Mouse (Mus musculus) lung, embryonic 16.5 days (tissue): Measurements from ENCODE around the gene Lyl1. TPM values are rescaled to one million over a fixed set of nuclear protein-coding genes. Genes with fewer than 3 reads are reported as not detected.
A peak's percentile ranks its signal among the peaks of the same experiment; 100 is the strongest.

ENCODE experiments used
- ATAC-seq: fragments of 200-750 bp; cut with Nextera tagmentation; 2 replicates; pipeline ENCODE4 v1.8.0; 2017; ENCODE audit warnings: low read depth, mild to moderate bottlenecking, moderate library complexity
- H3K27ac ChIP-seq: fragments of 300-500 bp; sonication (generic); 2 replicates; pipeline ENCODE4 v1.5.1; 2014; ENCODE audit warnings: mild to moderate bottlenecking, control low read depth, low read length
- H3K27me3 ChIP-seq: fragments of 300-500 bp; sonication (generic); 2 replicates; pipeline ENCODE4 v1.6.1; 2014; ENCODE audit warnings: low read depth, low read length, mixed read lengths; ENCODE audit not compliant: control insufficient read depth, insufficient read depth
- H3K36me3 ChIP-seq: fragments of 300-500 bp; sonication (generic); 2 replicates; pipeline ENCODE4 v1.6.1; 2014; ENCODE audit warnings: low read length; ENCODE audit not compliant: control insufficient read depth, insufficient read depth
- H3K4me1 ChIP-seq: fragments of 300-500 bp; sonication (generic); replicated peaks from 2 replicates; pipeline ENCODE4 v1.6.1; 2014; ENCODE audit warnings: low read length, mixed read lengths; ENCODE audit not compliant: control insufficient read depth, insufficient read depth
- H3K4me2 ChIP-seq: fragments of 300-500 bp; sonication (generic); 2 replicates; pipeline ENCODE4 v1.6.1; 2014; ENCODE audit warnings: low read depth, low read length, control low read depth
- H3K4me3 ChIP-seq: fragments of 300-500 bp; sonication (generic); 2 replicates; pipeline ENCODE4 v1.5.1; 2014; ENCODE audit warnings: mild to moderate bottlenecking, low read length, control low read depth
- H3K9ac ChIP-seq: fragments of 300-500 bp; sonication (generic); 2 replicates; pipeline ENCODE4 v1.6.1; 2014; ENCODE audit warnings: low read length, control low read depth
- H3K9me3 ChIP-seq: fragments of 300-500 bp; sonication (generic); 2 replicates; pipeline ENCODE4 v1.6.1; 2016; ENCODE audit warnings: low read length; ENCODE audit not compliant: control insufficient read depth
- WGBS: fragments of 180-500 bp; shearing (Covaris S2); extraction: QIAGEN DNeasy Blood & Tissue Kit; methylation state at CpG from one replicate; pipeline ENCODE4 v1.1.7; 2014; 5-methylcytosine and 5-hydroxymethylcytosine counted together
- polyA plus RNA-seq: library from polyadenylated mRNA; unstranded; fragments of >200 nt; fragmentation: Nextera tagmentation; extraction: Ambion mirVana; gene quantifications from 2 replicates; pipeline ENCODE4 v1.2.1, GENCODE M21; 2015

The Lyl1 gene
- polyA plus RNA-seq, 1 experiment from 2014 or later = 12.5 TPM

DNA sequence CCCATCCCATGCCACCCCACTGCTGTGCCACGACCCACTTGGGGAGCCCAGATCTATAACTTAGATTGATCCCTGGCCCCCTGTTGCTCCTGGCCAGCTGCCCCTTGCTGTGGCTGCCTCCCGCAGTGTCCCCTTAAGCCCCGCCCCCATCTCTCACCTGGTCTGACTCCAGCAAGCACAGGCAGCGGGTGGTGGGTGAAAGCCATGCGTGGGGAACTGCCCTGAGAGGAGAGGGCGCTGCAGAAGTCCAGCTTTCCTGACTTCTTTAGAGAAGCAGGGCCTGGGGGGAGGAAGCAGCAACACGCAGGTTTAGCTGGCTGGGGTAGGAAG lies 22.3 kb downstream of the Lyl1 start:
- ATAC-seq = no peak
- Histone ChIP-seq H3K9ac (peak overlapping the region; percentile 48), H3K36me3 (peaks cover 35% of the 10 kb centered on the region), H3K4me1 (peaks cover 64% of the 10 kb centered on the region), H3K4me3 (no peak overlapping the region), H3K27me3 (no peaks in the 10 kb centered on the region), H3K27ac (peak overlapping the region; percentile 96), H3K9me3 (no peaks in the 10 kb centered on the region), H3K4me2 (peak overlapping the region; percentile 9)
- 11% methylated on average over 7 of the region's 7 CpGs for WGBS

DNA sequence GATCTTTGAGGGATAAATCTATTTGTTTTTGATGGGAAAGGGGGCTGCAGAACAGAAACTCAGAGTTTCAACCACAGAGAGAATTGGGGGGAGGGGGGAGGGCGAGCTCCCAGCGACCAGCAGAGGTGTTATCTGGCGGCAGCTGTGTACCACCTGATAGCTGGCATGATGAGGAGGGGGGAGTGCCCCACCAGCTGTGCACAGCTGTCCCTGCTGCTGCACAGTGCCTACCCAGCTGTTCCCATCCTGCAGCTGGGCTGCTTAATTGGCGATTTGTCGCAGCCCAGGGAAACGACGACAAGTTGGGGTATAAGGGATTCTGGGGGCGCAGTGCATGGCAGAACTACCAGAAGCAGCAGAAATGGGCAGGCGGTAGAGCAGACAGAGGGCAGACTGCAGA lies 23.4 kb downstream of the Lyl1 start:
- H3K9ac ChIP-seq = peak overlapping the region; percentile 25; the same call in 1 of the 2 replicates
- WGBS = 58% methylated on average over 9 of the region's 9 CpGs

GRCm38 (mm10) chr8:84725246-84725940 lies 24.1 kb downstream of the Lyl1 start:
- 49% methylated on average over 10 of the region's 10 CpGs for WGBS
- no peak for ATAC-seq
- Histone ChIP-seq H3K36me3 (peaks cover 24% of the 10 kb centered on the region), H3K9ac (peak overlapping the region; percentile 40), H3K9me3 (no peaks in the 10 kb centered on the region), H3K4me3 (no peak overlapping the region), H3K27ac (peak overlapping the region; percentile 74), H3K4me2 (no peak overlapping the region), H3K4me1 (peaks cover 77% of the 10 kb centered on the region), H3K27me3 (no peaks in the 10 kb centered on the region)

More for the DNA sequence above, 23.4 kb downstream of the Lyl1 start:
- Histone ChIP-seq H3K9me3 (no peaks in the 10 kb centered on the region), H3K4me2 (no peak overlapping the region), H3K27me3 (no peaks in the 10 kb centered on the region), H3K27ac (peak overlapping the region; percentile 96), H3K4me1 (peaks cover 69% of the 10 kb centered on the region), H3K4me3 (no peak overlapping the region), H3K36me3 (peaks cover 28% of the 10 kb centered on the region)
- ATAC-seq = no peak

- H3K36me3 ChIP-seq = peaks cover 24% of the 10 kb centered on the region
- ATAC-seq = no peak
- H3K9me3 ChIP-seq = no peaks in the 10 kb centered on the region
- WGBS = 26% methylated on average over 3 of the region's 3 CpGs
- H3K4me1 ChIP-seq = peaks cover 82% of the 10 kb centered on the region
- H3K4me3 ChIP-seq = no peak overlapping the region
- H3K9ac ChIP-seq = peak overlapping the region; percentile 40
- H3K4me2 ChIP-seq = no peak overlapping the region
- H3K27ac ChIP-seq = peak overlapping the region; percentile 74
- H3K27me3 ChIP-seq = no peaks in the 10 kb centered on the region
Measured at GRCm38 (mm10) chr8:84725941-84726259, 24.6 kb downstream of the Lyl1 start.

GRCm38 (mm10) chr8:84728474-84728873 lies 27.2 kb downstream of the Lyl1 start:
- ATAC-seq = 0 out of 2 replicates have a peak, but pooled peaks have one; percentile 3
- 51% methylated on average over 3 of the region's 3 CpGs for WGBS
- Histone ChIP-seq H3K9ac (no peak overlapping the region), H3K4me1 (peaks cover 88% of the 10 kb centered on the region), H3K27ac (0 out of 2 replicates have a peak overlapping the region, but pooled peaks have one; percentile 0), H3K27me3 (no peaks in the 10 kb centered on the region), H3K4me2 (no peak overlapping the region), H3K36me3 (peaks cover 14% of the 10 kb centered on the region), H3K9me3 (no peaks in the 10 kb centered on the region), H3K4me3 (no peak overlapping the region)

DNA sequence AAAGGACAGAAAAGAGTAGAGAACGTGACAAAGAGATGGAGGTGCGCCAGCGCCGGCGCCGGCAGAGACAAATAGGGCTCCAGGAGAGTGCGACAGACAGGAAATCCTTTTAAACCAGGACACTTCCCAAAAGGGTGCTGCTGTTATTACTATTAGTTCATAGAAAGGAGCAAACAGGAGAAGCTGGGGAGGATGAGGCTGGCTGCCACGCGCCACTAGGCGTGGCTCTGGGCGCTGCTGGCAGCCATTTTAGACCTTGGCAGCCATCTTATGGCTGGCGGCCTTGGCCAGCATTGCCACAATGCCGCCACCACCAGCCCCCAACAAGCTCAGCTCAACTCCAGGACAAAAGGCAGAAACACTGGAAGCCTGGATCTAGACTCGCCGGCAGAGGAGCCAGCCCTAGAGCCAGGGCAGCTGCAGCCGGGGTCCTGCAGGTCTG lies 28.7 kb downstream of the Lyl1 start:
- H3K4me1 ChIP-seq = peaks cover 79% of the 10 kb centered on the region
- peak overlapping the region; percentile 87 for H3K27ac ChIP-seq
- 0 out of 2 replicates have a peak, but pooled peaks have one; percentile 2 for ATAC-seq

DNA sequence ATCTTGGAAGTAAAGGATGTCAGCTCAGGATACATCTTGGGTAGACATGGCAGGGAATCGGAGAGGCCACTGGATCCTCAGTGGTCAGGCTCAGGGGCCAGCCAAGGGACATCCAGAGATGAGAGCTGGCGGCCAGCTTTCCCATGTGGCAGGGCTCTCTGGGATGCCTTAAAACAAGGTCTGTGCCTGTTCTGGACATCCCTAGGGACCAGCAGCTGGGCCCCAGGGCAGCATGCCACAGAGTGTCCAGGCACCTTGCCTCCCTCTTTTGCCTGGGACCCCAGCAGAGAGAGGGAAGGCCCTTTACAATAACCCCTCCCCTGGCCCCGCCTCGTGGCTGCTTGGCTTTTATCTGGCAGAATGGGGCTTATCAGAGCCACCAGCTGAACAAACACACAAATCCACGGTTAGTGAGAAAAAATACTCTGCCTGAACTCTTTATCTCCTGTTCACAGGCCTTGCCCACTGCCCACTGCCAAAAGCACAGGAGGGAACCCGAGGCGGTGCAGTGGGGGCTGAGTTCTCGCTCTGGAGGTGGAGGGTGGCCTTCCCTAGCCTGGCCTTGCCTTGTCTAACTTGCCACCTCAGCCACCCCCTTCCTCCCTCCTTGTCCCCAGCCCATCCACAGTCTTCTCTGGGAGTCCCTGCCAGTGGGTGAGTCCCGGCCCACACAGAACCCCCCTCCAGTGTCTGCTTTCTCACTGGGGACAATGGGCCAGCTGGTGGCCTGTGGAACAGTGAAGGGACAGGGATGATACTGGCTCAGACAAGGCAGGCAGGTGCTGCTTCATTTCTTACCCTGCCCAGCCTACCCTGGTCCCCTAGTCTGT lies 29.5 kb downstream of the Lyl1 start:
- Histone ChIP-seq H3K27ac (peak overlapping the region; percentile 87), H3K4me3 (no peak overlapping the region), H3K27me3 (no peaks in the 10 kb centered on the region), H3K4me1 (peaks cover 71% of the 10 kb centered on the region), H3K4me2 (no peak overlapping the region), H3K9ac (peak overlapping the region; percentile 58; the same call in 1 of the 2 replicates), H3K9me3 (no peaks in the 10 kb centered on the region), H3K36me3 (peaks cover 8% of the 10 kb centered on the region)
- WGBS = 25% methylated on average over 9 of the region's 9 CpGs
- ATAC-seq = peak; percentile 32

More for the DNA sequence above, 28.7 kb downstream of the Lyl1 start:
- Histone ChIP-seq H3K36me3 (peaks cover 10% of the 10 kb centered on the region), H3K27me3 (no peaks in the 10 kb centered on the region), H3K9me3 (no peaks in the 10 kb centered on the region), H3K4me2 (no peak overlapping the region), H3K9ac (no peak overlapping the region), H3K4me3 (no peak overlapping the region)
- WGBS = 68% methylated on average over 16 of the region's 16 CpGs

DNA sequence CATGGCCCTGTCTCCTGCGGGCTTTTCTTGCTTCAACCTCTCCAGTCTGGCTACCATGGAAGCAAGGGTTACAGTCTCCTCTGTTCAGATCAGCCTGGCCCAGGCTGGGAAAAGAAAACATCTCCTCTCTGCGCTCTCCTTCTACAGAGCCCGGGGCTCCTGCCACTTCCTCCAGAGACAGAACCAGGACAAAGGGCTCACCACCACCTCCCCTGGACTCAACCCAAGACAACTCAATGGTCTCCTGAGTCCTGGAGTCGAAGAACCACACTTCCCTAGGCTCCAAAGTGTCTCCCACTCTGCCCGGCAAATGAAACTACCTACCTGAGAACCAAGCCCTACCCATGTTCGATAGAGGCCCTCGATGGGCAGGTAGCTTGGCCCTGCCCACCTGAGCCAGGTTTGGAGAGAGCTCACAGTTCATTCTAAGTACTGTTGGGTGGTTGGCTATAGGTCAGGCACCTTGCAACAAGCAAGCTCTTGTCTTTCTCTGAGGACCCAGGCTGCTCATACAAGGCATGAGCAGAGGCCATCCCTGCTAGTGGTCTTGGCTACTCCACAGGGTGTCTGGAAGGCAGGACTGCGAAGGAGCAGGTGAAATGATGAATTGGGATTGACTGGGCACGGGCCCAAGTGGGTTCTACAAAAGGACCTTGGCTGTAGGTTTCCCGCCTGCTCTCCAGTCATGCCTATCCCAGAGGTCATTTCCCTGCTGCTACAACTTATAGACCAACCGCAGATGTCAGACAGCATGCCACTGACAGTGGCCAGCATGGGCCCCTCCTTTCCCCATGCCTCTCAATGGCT lies 30.3 kb downstream of the Lyl1 start:
- ATAC-seq = peak; percentile 1; the same call in 1 of the 2 replicates
- Histone ChIP-seq H3K9ac (peak overlapping the region; percentile 58; the same call in 1 of the 2 replicates), H3K9me3 (no peaks in the 10 kb centered on the region), H3K4me3 (no peak overlapping the region), H3K4me1 (peaks cover 64% of the 10 kb centered on the region), H3K27ac (peak overlapping the region; percentile 87), H3K4me2 (peak overlapping the region; percentile 17; the same call in 1 of the 2 replicates), H3K27me3 (no peaks in the 10 kb centered on the region), H3K36me3 (peaks cover 5% of the 10 kb centered on the region; the same call in 1 of the 2 replicates)
- 42% methylated on average over 11 of the region's 11 CpGs for WGBS
